Mouse (Mus musculus) central nervous system, embryonic 11.5 days (tissue): ENCODE results near the gene Fsd2. TPM values are rescaled to one million over a fixed set of nuclear protein-coding genes. Genes with fewer than 3 reads are reported as not detected.

Experiments
- polyA plus RNA-seq: library from polyadenylated mRNA; depleted of rRNA; stranded (reverse); fragments of >200 nt; gene quantifications from 2 replicates; pipeline ENCODE4 v1.2.3, GENCODE M21; 2012; rRNA removed

Gene Fsd2
- 0.55 and 0.73 TPM in 2 replicates for polyA plus RNA-seq

DNA sequence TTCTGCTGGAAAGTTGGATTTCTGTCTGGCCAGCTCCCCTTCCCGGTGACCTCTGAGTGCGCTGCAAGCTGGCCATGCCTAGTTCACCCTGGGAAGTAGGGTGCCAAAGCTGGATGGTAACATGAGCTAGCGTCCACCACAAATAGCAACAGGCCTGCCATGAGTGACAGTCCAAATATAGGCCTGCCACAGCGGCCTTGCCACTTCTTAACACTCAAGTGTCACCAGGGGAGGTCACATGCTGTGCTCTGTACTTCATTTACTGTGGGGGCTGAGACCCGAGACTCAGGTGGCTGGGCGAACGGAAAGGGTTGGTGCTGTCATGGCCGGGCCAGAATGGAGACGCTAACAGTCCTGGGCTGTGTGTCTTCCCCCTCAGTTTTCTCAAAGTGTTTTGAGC, at the start of gene Fsd2:
TSS of gene Fsd2 (minus strand) at position 53 of the 400 bp plus-strand sequence.

DNA sequence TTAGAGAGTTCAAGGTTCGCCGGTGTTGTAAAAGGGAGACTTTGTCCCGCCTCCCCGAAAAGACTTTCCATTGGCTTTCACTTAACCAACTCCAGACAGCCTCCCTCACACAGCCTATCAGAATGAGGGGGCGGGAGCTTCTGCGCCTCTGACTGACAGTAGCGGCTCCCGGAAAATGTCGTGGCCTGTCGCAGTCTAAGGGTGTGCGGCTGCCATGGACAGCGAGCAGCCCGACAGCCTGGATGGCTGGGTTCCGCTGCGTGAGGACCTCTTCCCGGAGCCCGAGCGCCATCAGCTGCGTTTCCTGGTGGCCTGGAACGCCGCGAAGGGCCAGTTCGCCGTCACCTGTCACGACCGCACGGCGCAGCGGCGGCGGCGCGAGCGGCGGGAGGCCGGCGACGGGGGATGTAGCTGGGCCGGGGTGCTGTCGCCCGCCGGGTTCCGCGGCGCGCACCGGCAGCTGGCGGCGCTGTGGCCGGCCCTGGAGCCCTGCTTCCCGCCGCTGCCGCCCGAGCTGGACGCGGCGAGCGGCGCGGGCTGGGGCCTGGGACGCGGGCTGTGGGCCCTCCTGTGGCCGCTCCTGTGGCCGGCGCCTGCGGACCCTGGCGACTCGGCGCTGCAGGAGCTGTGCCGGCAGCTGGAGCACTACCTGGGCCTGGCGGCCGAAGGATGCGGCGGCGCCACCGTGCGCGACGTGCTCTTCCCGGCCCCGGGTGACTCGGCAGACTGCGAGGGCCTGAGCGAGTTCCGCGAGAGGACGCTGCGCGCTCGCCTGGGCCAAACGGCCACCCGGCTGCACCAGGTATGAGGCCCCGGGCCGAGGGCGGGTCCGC, 4.6 kb upstream of the Fsd2 start, which contains the start of gene Whamm:
TSS of gene Whamm (plus strand) at position 159 of the 833 bp plus-strand sequence.

DNA sequence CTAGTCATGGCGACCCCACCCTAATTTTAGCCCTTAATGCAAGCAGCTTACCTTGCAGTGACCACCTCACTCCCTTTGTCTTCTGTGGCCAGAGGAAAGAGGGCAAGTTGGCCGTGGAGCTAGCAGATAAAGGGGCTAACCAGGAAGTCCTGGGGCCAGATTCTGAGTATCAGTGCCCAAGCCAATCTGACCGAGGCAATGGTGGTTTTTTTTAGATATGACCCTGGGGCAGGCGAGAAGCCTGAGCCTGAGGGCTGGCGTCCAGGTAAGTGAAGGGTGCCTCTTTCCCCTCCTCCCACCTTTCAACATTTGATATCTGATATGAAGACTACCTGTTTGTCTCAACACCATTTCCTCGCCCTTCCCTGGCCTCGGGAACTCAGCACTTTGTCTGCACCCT, 68.6 kb downstream of the Fsd2 start, which contains the start of gene BC048679:
TSS of gene BC048679 (minus strand) at position 101 of the 400 bp plus-strand sequence.

DNA sequence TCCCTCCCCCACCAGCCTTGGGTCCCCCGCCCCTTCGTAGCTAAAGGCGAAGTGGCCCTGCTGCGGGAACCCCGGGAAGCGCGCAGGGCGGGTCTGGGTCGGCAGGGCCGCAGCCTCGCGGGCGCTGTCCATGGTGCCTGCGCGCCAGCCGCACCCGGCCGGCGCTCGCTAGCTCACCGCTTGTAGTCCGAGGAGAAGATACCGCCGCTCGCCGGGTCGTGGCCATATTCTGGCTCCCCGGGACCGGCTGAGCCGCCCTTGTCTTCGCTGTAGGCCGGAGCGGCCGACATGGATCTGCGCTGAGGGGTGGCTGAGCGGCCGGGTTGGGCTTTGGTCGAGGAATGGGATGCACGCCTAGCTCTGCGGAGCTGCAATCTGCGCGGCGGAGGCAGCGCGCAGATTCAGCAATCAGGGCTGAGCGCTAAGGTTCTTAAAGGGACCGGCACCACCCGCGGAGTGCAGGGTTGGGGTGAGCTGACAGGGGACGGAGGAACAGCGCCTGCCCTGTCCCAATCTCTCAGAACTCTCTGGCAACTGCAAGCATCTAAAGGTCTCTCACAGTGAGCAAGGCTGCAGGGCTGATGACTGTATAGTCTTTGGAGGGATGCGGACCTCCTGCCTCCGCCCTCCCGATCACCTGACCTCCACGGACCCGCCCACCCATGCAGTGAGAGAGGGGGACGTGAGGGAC, 73.3 kb downstream of the Fsd2 start, which contains the start of gene Ap3b2:
TSS of gene Ap3b2 (minus strand) at position 595 of the 691 bp plus-strand sequence.

Other genes starting within 250 kb of the Fsd2 start
- gene Rps17, start 221.7 kb downstream of the Fsd2 start, polyA plus RNA-seq, result 1,462 and 2,852 TPM in 2 replicates
- gene Cpeb1, start 111.5 kb downstream of the Fsd2 start, polyA plus RNA-seq, result 1.5 and 2.3 TPM in 2 replicates
- gene Ap3b2, start 73.0 kb downstream of the Fsd2 start, polyA plus RNA-seq, result 28.8 and 35.1 TPM in 2 replicates
- gene BC048679, start 68.7 kb downstream of the Fsd2 start, polyA plus RNA-seq, result 0.21 TPM in 1 of 2 replicates, not detected in the other
- 8.6 and 13.1 TPM in 2 replicates for gene Whamm, start 4.3 kb upstream of the Fsd2 start, polyA plus RNA-seq
- gene Homer2, start 140.6 kb upstream of the Fsd2 start, polyA plus RNA-seq, result 18.8 and 20.1 TPM in 2 replicates
- 52.1 and 66.3 TPM in 2 replicates for gene Ramac, start 196.0 kb upstream of the Fsd2 start, polyA plus RNA-seq
- 48.2 and 62.8 TPM in 2 replicates for gene 3110040N11Rik, start 222.5 kb upstream of the Fsd2 start, polyA plus RNA-seq